Mouse (Mus musculus) midbrain, embryonic 14.5 days (tissue): ENCODE measurements around the gene Abtb2. TPM values are rescaled to one million over a fixed set of nuclear protein-coding genes. Genes with fewer than 3 reads are reported as not detected.
A peak's percentile ranks its signal among the peaks of the same experiment; 100 is the strongest.

Source experiments
- ATAC-seq: fragments of 200-750 bp; cut with Nextera tagmentation; 2 replicates; pipeline ENCODE4 v1.8.0; 2017; ENCODE audit warnings: moderate number of reproducible peaks, moderate library complexity; ENCODE audit not compliant: low FRiP score, low TSS enrichment
- DNase-seq: peaks from one replicate; pipeline ENCODE4 v3.0.0-alpha.2; 2015
- H3K27ac ChIP-seq: fragments of 300-500 bp; sonication (generic); replicated peaks from 2 replicates; pipeline ENCODE4 v1.5.1; 2014; ENCODE audit warnings: mild to moderate bottlenecking, low read depth, low read length, moderate library complexity
- H3K27me3 ChIP-seq: fragments of 300-500 bp; sonication (generic); 2 replicates; pipeline ENCODE4 v1.6.1; 2014; ENCODE audit warnings: low read length, control low read depth, mixed read lengths; ENCODE audit not compliant: control insufficient read depth, insufficient read depth
- H3K36me3 ChIP-seq: fragments of 300-500 bp; sonication (generic); 2 replicates; pipeline ENCODE4 v1.6.1; 2014; ENCODE audit warnings: low read length, control low read depth; ENCODE audit not compliant: control insufficient read depth, insufficient read depth
- H3K4me1 ChIP-seq: fragments of 300-500 bp; sonication (generic); 2 replicates; pipeline ENCODE4 v1.6.1; 2014; ENCODE audit warnings: mild to moderate bottlenecking, antibody characterized with exemption, low read length, control low read depth; ENCODE audit not compliant: control insufficient read depth, insufficient read depth
- H3K4me2 ChIP-seq: fragments of 300-500 bp; sonication (generic); 2 replicates; pipeline ENCODE4 v1.6.1; 2014; ENCODE audit warnings: mild to moderate bottlenecking, low read length, moderate library complexity
- H3K4me3 ChIP-seq: fragments of 300-500 bp; sonication (generic); replicated peaks from 2 replicates; pipeline ENCODE4 v1.5.1; 2014; ENCODE audit warnings: low read depth, low read length
- H3K9ac ChIP-seq: fragments of 300-500 bp; sonication (generic); replicated peaks from 2 replicates; pipeline ENCODE4 v1.6.1; 2014; ENCODE audit warnings: mild to moderate bottlenecking, low read length, moderate library complexity
- H3K9me3 ChIP-seq: fragments of 300-500 bp; sonication (generic); 2 replicates; pipeline ENCODE4 v1.6.1; 2016; ENCODE audit warnings: low read length, control low read depth, mixed read lengths; ENCODE audit not compliant: control insufficient read depth
- WGBS: fragments of 180-500 bp; shearing (Covaris S2); extraction: QIAGEN DNeasy Blood & Tissue Kit; methylation state at CpG from one replicate; pipeline ENCODE4 v1.1.7; 2014; 5-methylcytosine and 5-hydroxymethylcytosine counted together
- polyA plus RNA-seq: library from polyadenylated mRNA; unstranded; fragments of >200 nt; fragmentation: Nextera tagmentation; extraction: Ambion mirVana; gene quantifications from 2 replicates; pipeline ENCODE4 v1.2.1, GENCODE M21; 2014

Gene Abtb2
- polyA plus RNA-seq, 1 experiment from 2014 or later: 10.2 TPM

GRCm38 (mm10) chr2:103564427-103565023 lies 1.6 kb upstream of the Abtb2 start:
- WGBS: 16% methylated on average over 8 of the region's 8 CpGs
- Histone ChIP-seq H3K9me3 (no peaks in the 10 kb centered on the region), H3K27ac (no peak overlapping the region), H3K27me3 (no peaks in the 10 kb centered on the region), H3K4me3 (peak overlapping the region; percentile 64), H3K4me1 (peaks cover 28% of the 10 kb centered on the region), H3K4me2 (peak overlapping the region; percentile 97), H3K36me3 (no peaks in the 10 kb centered on the region), H3K9ac (0 out of 2 replicates have a peak overlapping the region, but pooled peaks have one; percentile 46)
- no peak for ATAC-seq
- DNase-seq: peak; percentile 79

- WGBS: under 1% methylated on average over 22 of the region's 22 CpGs
- H3K9ac ChIP-seq: peak overlapping the region; percentile 46
- ATAC-seq (peak; percentile 26; the same call in 1 of the 2 replicates), DNase-seq (peak; percentile 77)
- H3K27me3 ChIP-seq: no peaks in the 10 kb centered on the region
- H3K4me1 ChIP-seq: peaks cover 28% of the 10 kb centered on the region
- H3K9me3 ChIP-seq: no peaks in the 10 kb centered on the region
- H3K4me3 ChIP-seq: peak overlapping the region; percentile 64
- no peaks in the 10 kb centered on the region for H3K36me3 ChIP-seq
- H3K4me2 ChIP-seq: peak overlapping the region; percentile 97
- 0 out of 2 replicates have a peak overlapping the region, but pooled peaks have one; percentile 26 for H3K27ac ChIP-seq
Measured at GRCm38 (mm10) chr2:103565171-103565591, 929 bp upstream of the Abtb2 start.

- H3K4me1 ChIP-seq: peaks cover 28% of the 10 kb centered on the region
- peak; percentile 52 for ATAC-seq
- WGBS: under 1% methylated on average over 40 of the region's 40 CpGs
Measured at GRCm38 (mm10) chr2:103566423-103566712, 258 bp downstream of the Abtb2 start.

GRCm38 (mm10) chr2:103566713-103567521 lies 807 bp downstream of the Abtb2 start:
- Histone ChIP-seq H3K4me1 (peaks cover 28% of the 10 kb centered on the region), H3K27ac (peak overlapping the region; percentile 67), H3K27me3 (no peaks in the 10 kb centered on the region), H3K4me3 (peak overlapping the region; percentile 64), H3K9me3 (no peaks in the 10 kb centered on the region), H3K4me2 (peak overlapping the region; percentile 97), H3K9ac (peak overlapping the region; percentile 61), H3K36me3 (no peaks in the 10 kb centered on the region)
- DNase-seq (peak; percentile 77), ATAC-seq (peak; percentile 35)
- under 1% methylated on average over 79 of the region's 79 CpGs for WGBS

More at GRCm38 (mm10) chr2:103566423-103566712, 258 bp downstream of the Abtb2 start:
- peak overlapping the region; percentile 61 for H3K9ac ChIP-seq
- peak overlapping the region; percentile 97 for H3K4me2 ChIP-seq
- DNase-seq: no peak
- peak overlapping the region; percentile 67 for H3K27ac ChIP-seq
- H3K27me3 ChIP-seq: no peaks in the 10 kb centered on the region
- H3K9me3 ChIP-seq: no peaks in the 10 kb centered on the region
- no peaks in the 10 kb centered on the region for H3K36me3 ChIP-seq
- peak overlapping the region; percentile 64 for H3K4me3 ChIP-seq

GRCm38 (mm10) chr2:103568161-103568560 lies 2.1 kb downstream of the Abtb2 start:
- 8% methylated on average over 7 of the region's 7 CpGs for WGBS

GRCm38 (mm10) chr2:103569716-103570115 lies 3.6 kb downstream of the Abtb2 start:
- peak overlapping the region; percentile 97 for H3K4me2 ChIP-seq
- ATAC-seq (no peak), DNase-seq (no peak)
- no peak overlapping the region for H3K4me3 ChIP-seq
- no peak overlapping the region for H3K27ac ChIP-seq
- 71% methylated on average over 1 of the region's 1 CpGs for whole genome bisulfite sequencing
- H3K36me3 ChIP-seq: no peaks in the 10 kb centered on the region
- no peak overlapping the region for H3K9ac ChIP-seq
- H3K27me3 ChIP-seq: no peaks in the 10 kb centered on the region
- peaks cover 28% of the 10 kb centered on the region for H3K4me1 ChIP-seq
- no peaks in the 10 kb centered on the region for H3K9me3 ChIP-seq

More at GRCm38 (mm10) chr2:103568161-103568560, 2.1 kb downstream of the Abtb2 start:
- Histone ChIP-seq H3K9ac (peak overlapping the region; percentile 41), H3K27me3 (no peaks in the 10 kb centered on the region), H3K36me3 (no peaks in the 10 kb centered on the region), H3K27ac (no peak overlapping the region), H3K4me1 (peaks cover 28% of the 10 kb centered on the region), H3K9me3 (no peaks in the 10 kb centered on the region), H3K4me3 (peak overlapping the region; percentile 64), H3K4me2 (peak overlapping the region; percentile 97)
- DNase-seq (peak; percentile 70), ATAC-seq (no peak)

GRCm38 (mm10) chr2:103572354-103572753 lies 6.2 kb downstream of the Abtb2 start:
- no peak overlapping the region for H3K9ac ChIP-seq
- peaks cover 18% of the 10 kb centered on the region for H3K4me1 ChIP-seq
- no peaks in the 10 kb centered on the region for H3K27me3 ChIP-seq
- H3K36me3 ChIP-seq: no peaks in the 10 kb centered on the region
- H3K4me3 ChIP-seq: no peak overlapping the region
- no peak overlapping the region for H3K4me2 ChIP-seq
- H3K9me3 ChIP-seq: no peaks in the 10 kb centered on the region
- WGBS: 77% methylated on average over 2 of the region's 2 CpGs
- H3K27ac ChIP-seq: no peak overlapping the region
- ATAC-seq (no peak), DNase-seq (no peak)

- H3K9ac ChIP-seq: no peak overlapping the region
- no peak overlapping the region for H3K4me2 ChIP-seq
- no peaks in the 10 kb centered on the region for H3K36me3 ChIP-seq
- no peaks in the 10 kb centered on the region for H3K27me3 ChIP-seq
- H3K9me3 ChIP-seq: no peaks in the 10 kb centered on the region
- no peak for ATAC-seq
- WGBS: 96% methylated on average over 3 of the region's 3 CpGs
- no peak for DNase-seq
- no peak overlapping the region for H3K4me3 ChIP-seq
- no peaks in the 10 kb centered on the region for H3K4me1 ChIP-seq
- no peak overlapping the region for H3K27ac ChIP-seq
Measured at GRCm38 (mm10) chr2:103576371-103576770, 10.3 kb downstream of the Abtb2 start.
